Mouse (Mus musculus) kidney, postnatal 0 days (tissue): ENCODE data around the gene Ccnb3. TPM values are rescaled to one million over a fixed set of nuclear protein-coding genes. Genes with fewer than 3 reads are reported as not detected.

Experiments
- ATAC-seq: fragments of 200-750 bp; cut with Nextera tagmentation; replicated peaks from 2 replicates; pipeline ENCODE4 v1.8.0; 2017; ENCODE audit warnings: low read depth, moderate number of reproducible peaks, moderate TSS enrichment, moderate library complexity; ENCODE audit not compliant: low FRiP score
- DNase-seq: peaks from one replicate; pipeline ENCODE4 v3.0.0-alpha.2; 2016; ENCODE audit warnings: low spot score
- H3K27ac ChIP-seq: fragments of 300-500 bp; sonication (generic); 2 replicates; pipeline ENCODE4 v1.5.1; 2014; ENCODE audit warnings: mild to moderate bottlenecking
- H3K27me3 ChIP-seq: fragments of 300-500 bp; sonication (generic); 2 replicates; pipeline ENCODE4 v1.6.1; 2014; ENCODE audit warnings: low read length, mixed read lengths; ENCODE audit not compliant: insufficient read depth
- H3K36me3 ChIP-seq: fragments of 300-500 bp; sonication (generic); 2 replicates; pipeline ENCODE4 v1.6.1; 2014; ENCODE audit warnings: low read length, mixed read lengths; ENCODE audit not compliant: insufficient read depth
- H3K4me1 ChIP-seq: fragments of 300-500 bp; sonication (generic); replicated peaks from 2 replicates; pipeline ENCODE4 v1.6.1; 2014; ENCODE audit warnings: antibody characterized with exemption, low read length, mixed read lengths; ENCODE audit not compliant: insufficient read depth
- H3K4me2 ChIP-seq: fragments of 300-500 bp; sonication (generic); 2 replicates; pipeline ENCODE4 v1.6.1; 2014; ENCODE audit warnings: mild to moderate bottlenecking, low read length, moderate library complexity, mixed read lengths
- H3K4me3 ChIP-seq: fragments of 300-500 bp; sonication (generic); replicated peaks from 2 replicates; pipeline ENCODE4 v1.5.1; 2014; ENCODE audit warnings: low read depth, low read length
- H3K9ac ChIP-seq: fragments of 300-500 bp; sonication (generic); 2 replicates; pipeline ENCODE4 v1.6.1; 2014; ENCODE audit warnings: low read depth, low read length
- H3K9me3 ChIP-seq: fragments of 300-500 bp; sonication (generic); replicated peaks from 2 replicates; pipeline ENCODE4 v1.6.1; 2016; ENCODE audit warnings: low read length, inconsistent platforms, mixed read lengths
- CTCF ChIP-seq: IDR thresholded peaks from 2 replicates; pipeline ENCODE4 v1.5.1; 2016; ENCODE audit warnings: antibody characterized with exemption, low read depth, mild to moderate bottlenecking, moderate library complexity
- WGBS: fragments of 180-500 bp; shearing (Covaris S2); extraction: QIAGEN DNeasy Blood & Tissue Kit; methylation state at CpG from one replicate; pipeline ENCODE4 v1.1.7; 2014; 5-methylcytosine and 5-hydroxymethylcytosine counted together
- polyA plus RNA-seq: library from polyadenylated mRNA; unstranded; fragments of >200 nt; fragmentation: Nextera tagmentation; extraction: Ambion mirVana; gene quantifications from 2 replicates; pipeline ENCODE4 v1.2.1, GENCODE M21; 2015

The Ccnb3 gene
- polyA plus RNA-seq, result not detected in 2 replicates

GRCm38 (mm10) chrX:7041519-7041918 lies at the start of gene Ccnb3:
Ccnb3 (minus strand) TSS chrX:7041619.
- Histone ChIP-seq H3K27me3 (no peaks in the 10 kb centered on the region), H3K9me3 (no peaks in the 10 kb centered on the region), H3K9ac (no peak within 1 kb of the TSS), H3K4me1 (no peaks in the 10 kb centered on the region), H3K4me3 (no peak within 1 kb of the TSS), H3K27ac (no peak within 1 kb of the TSS), H3K36me3 (no peaks in the 10 kb centered on the region), H3K4me2 (no peak within 1 kb of the TSS)
- 92% methylated on average over 19 of the region's 19 CpGs for WGBS
- no peak for DNase-seq
- ATAC-seq, result no peak
- no peak for TF ChIP-seq CTCF

DNA sequence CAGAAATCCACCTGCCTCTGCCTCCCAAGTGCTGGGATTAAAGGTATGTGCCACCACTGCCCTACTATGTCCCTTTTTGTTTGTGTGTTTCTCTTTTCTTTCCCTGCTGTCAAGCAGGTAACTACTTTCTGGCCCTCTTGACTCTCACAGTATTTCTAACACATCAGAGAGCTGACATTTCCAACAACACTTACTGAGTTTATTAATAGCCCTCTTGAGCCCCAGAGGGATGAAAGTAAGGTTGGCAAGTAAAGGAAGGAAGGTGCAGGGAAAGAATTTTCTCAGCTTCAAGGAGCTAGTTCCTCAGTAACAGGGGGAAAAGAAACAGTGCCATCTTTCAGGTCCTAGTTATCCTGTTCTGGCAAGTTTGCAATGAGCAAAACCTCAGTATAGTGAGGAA lies 48.9 kb upstream of the Ccnb3 start:
- DNase-seq, result no peak
- Histone ChIP-seq H3K27ac (no peak overlapping the region), H3K9me3 (no peaks in the 10 kb centered on the region), H3K9ac (no peak overlapping the region), H3K27me3 (no peaks in the 10 kb centered on the region), H3K4me3 (no peak overlapping the region), H3K4me2 (no peak overlapping the region), H3K4me1 (no peaks in the 10 kb centered on the region), H3K36me3 (no peaks in the 10 kb centered on the region)
- no peak for TF ChIP-seq CTCF
- ATAC-seq, result no peak

DNA sequence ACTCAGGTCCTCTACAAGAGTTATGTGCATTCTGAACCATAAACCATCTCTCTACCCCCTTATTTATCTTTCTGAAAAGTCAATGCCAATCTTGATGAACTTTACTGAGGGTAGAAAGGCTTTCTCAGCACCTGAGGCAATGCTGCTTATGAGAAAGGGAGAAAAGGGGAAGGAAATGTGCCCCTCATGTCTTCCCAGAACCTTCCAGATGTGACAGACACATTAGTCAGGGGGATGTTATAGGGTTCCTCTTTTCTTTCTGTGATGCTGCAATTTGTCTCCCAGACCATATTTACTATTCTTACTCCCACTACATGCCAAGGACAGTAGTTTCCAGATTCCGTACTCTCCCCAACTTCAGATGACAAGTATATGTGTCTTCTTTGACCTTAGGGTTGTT lies 44.5 kb upstream of the Ccnb3 start:
- no peak overlapping the region for H3K9ac ChIP-seq
- WGBS, result 48% methylated on average over 1 of the region's 1 CpGs
- H3K9me3 ChIP-seq, result no peaks in the 10 kb centered on the region
- DNase-seq (no peak), ATAC-seq (no peak)
- no peaks in the 10 kb centered on the region for H3K36me3 ChIP-seq
- no peak overlapping the region for H3K27ac ChIP-seq
- H3K4me3 ChIP-seq, result no peak overlapping the region
- no peak overlapping the region for H3K4me2 ChIP-seq
- H3K27me3 ChIP-seq, result no peaks in the 10 kb centered on the region
- H3K4me1 ChIP-seq, result no peaks in the 10 kb centered on the region
- TF ChIP-seq CTCF, result no peak

GRCm38 (mm10) chrX:7079820-7080429 lies 38.5 kb upstream of the Ccnb3 start:
- Histone ChIP-seq H3K4me1 (no peaks in the 10 kb centered on the region), H3K36me3 (no peaks in the 10 kb centered on the region), H3K9ac (no peak overlapping the region), H3K27me3 (no peaks in the 10 kb centered on the region), H3K9me3 (no peaks in the 10 kb centered on the region), H3K4me3 (no peak overlapping the region), H3K27ac (no peak overlapping the region), H3K4me2 (no peak overlapping the region)
- ATAC-seq (no peak), DNase-seq (no peak)
- TF ChIP-seq CTCF, result no peak
- WGBS, result 77% methylated on average over 6 of the region's 6 CpGs

GRCm38 (mm10) chrX:7068002-7068401 lies 26.6 kb upstream of the Ccnb3 start:
- no peak for ATAC-seq
- H3K4me1 ChIP-seq, result no peaks in the 10 kb centered on the region
- no peak overlapping the region for H3K27ac ChIP-seq
- no peak overlapping the region for H3K9ac ChIP-seq
- no peak overlapping the region for H3K4me2 ChIP-seq
- no peaks in the 10 kb centered on the region for H3K36me3 ChIP-seq
- 80% methylated on average over 2 of the region's 2 CpGs for WGBS
- no peaks in the 10 kb centered on the region for H3K9me3 ChIP-seq
- no peak overlapping the region for H3K4me3 ChIP-seq
- no peaks in the 10 kb centered on the region for H3K27me3 ChIP-seq
- no peak for DNase-seq
- no peak for TF ChIP-seq CTCF

DNA sequence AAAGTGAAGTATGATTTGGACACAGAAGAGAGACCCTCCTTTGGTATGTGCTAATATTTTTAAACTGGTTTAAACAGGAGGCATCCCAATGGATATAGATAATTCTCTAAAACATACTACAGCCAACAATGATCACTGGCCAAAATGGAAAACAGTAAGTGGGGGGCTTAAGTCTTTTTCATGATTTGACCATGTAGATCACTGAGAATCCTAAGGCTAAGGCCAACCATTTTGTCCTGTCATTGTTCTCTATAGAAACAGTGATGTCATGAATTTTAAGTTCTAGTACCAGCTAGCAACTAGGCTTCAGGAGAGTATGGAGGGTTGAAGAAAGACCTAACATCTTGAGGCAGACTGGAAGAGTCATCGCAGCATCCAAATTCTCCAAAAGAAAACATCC lies 25.8 kb upstream of the Ccnb3 start, which contains the start of gene Akap4:
TSS of gene Akap4 (plus strand) at position 301 of the 400 bp plus-strand sequence.
- Histone ChIP-seq H3K4me3 (no peak within 1 kb of the TSS), H3K27me3 (no peaks in the 10 kb centered on the region), H3K4me1 (no peaks in the 10 kb centered on the region), H3K36me3 (no peaks in the 10 kb centered on the region), H3K9ac (no peak within 1 kb of the TSS), H3K4me2 (no peak within 1 kb of the TSS), H3K27ac (no peak within 1 kb of the TSS), H3K9me3 (no peaks in the 10 kb centered on the region)
- 90% methylated on average over 1 of the region's 1 CpGs for WGBS
- ATAC-seq, result no peak
- no peak for DNase-seq
- TF ChIP-seq CTCF, result no peak

- ATAC-seq (no peak), DNase-seq (no peak)
- no peak overlapping the region for H3K27ac ChIP-seq
- H3K27me3 ChIP-seq, result no peaks in the 10 kb centered on the region
- no peaks in the 10 kb centered on the region for H3K9me3 ChIP-seq
- no peak overlapping the region for H3K4me2 ChIP-seq
- no peaks in the 10 kb centered on the region for H3K4me1 ChIP-seq
- no peak for TF ChIP-seq CTCF
- no peak overlapping the region for H3K9ac ChIP-seq
- H3K4me3 ChIP-seq, result no peak overlapping the region
- no peaks in the 10 kb centered on the region for H3K36me3 ChIP-seq
Observed at GRCm38 (mm10) chrX:7064109-7064508, 22.7 kb upstream of the Ccnb3 start.
